ENCODE assay signal across 20 mouse cellular contexts in the genomic region with DNA sequence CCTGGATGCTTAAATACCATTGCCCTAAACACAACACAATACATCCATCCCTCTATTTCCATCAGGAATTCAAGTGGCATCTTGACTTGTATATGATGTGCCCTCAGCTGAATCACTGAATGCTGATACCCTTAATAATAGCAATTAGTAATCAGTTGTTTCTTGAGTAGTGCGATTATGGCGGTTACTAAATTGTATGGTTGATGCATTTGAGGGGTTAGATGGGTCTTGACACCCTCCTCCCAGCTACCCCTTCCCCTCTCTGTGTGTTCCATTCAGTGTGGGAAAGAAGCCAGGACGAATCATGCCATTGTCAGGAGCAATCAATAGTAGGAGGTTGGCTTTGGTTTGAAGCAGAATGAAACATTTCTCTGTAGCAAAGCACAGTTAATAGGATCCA. TPM values are rescaled to one million over a fixed set of nuclear protein-coding genes. Genes with fewer than 3 reads are reported as not detected.
A peak's percentile ranks its signal among the peaks of the same experiment; 100 is the strongest.
DNase-seq lines count a peak whose midpoint lies in the region; ATAC-seq and TF ChIP-seq lines count a peak whose summit lies in the region.
"Had no signal": no experiment of that assay in that cellular context is flagged by ENCODE, and none has a peak within 500 bp of the region (broad histone marks: within the 10 kb centered on the region; RNA-seq: fewer than 3 reads in every experiment).

No protein-coding gene starts in this region.

- DNase-seq in forebrain, embryonic 11.5 days (ENCODE audit: low spot score) = no peak
- peak; percentile 75 for DNase-seq in brain, embryonic 14.5 days (ENCODE audit: low read depth)
- DNase-seq in forebrain, postnatal 0 days = peak; percentile 29
- DNase-seq: adrenal gland, adult 2 months; adrenal gland, postnatal 10 days; adrenal gland, postnatal 25 days; cerebellum, adult 11-12 months; cerebellum, adult 2 months; cerebellum, adult 9-10 months; cerebellum, postnatal 10 days; cerebellum, postnatal 25 days had no signal

- H3K27ac ChIP-seq in forebrain, embryonic 13.5 days = no peak overlapping the region; the same call in 1 of the 2 replicates
- no peak overlapping the region for H3K27ac ChIP-seq in forebrain, embryonic 11.5 days (ENCODE audit: low read depth, low read length)
- no peak overlapping the region; the same call in 1 of the 2 replicates for H3K27ac ChIP-seq in forebrain, embryonic 15.5 days (replicated peaks)
- H3K27ac ChIP-seq in forebrain, embryonic 12.5 days = no peak overlapping the region
- H3K27ac ChIP-seq in forebrain, postnatal 0 days (ENCODE audit: low read depth, low read length) = no peak overlapping the region
- H3K27ac ChIP-seq in neural tube, embryonic 15.5 days (replicated peaks) = no peak overlapping the region
- H3K27ac ChIP-seq: embryonic facial prominence, embryonic 10.5 days; embryonic facial prominence, embryonic 12.5 days had no signal

- 0 out of 2 replicates have a peak, but pooled peaks cover 12% of the 10 kb centered on the region for H3K4me1 ChIP-seq in forebrain, embryonic 13.5 days
- no peaks in the 10 kb centered on the region for H3K4me1 ChIP-seq in forebrain, embryonic 11.5 days (replicated peaks; ENCODE audit: control insufficient read depth, insufficient read depth, low read length)
- H3K4me1 ChIP-seq in forebrain, embryonic 15.5 days = peaks cover 21% of the 10 kb centered on the region
- H3K4me1 ChIP-seq in forebrain, embryonic 12.5 days = no peaks in the 10 kb centered on the region
- H3K4me1 ChIP-seq in forebrain, postnatal 0 days (ENCODE audit: insufficient read depth) = 0 out of 2 replicates have a peak, but pooled peaks cover 4% of the 10 kb centered on the region
- peaks cover 8% of the 10 kb centered on the region; the same call in 1 of the 2 replicates for H3K4me1 ChIP-seq in neural tube, embryonic 15.5 days
- H3K4me1 ChIP-seq: embryonic facial prominence, embryonic 10.5 days; embryonic facial prominence, embryonic 12.5 days had no signal

- no peak overlapping the region for H3K9ac ChIP-seq in forebrain, embryonic 13.5 days
- H3K9ac ChIP-seq in forebrain, embryonic 11.5 days (ENCODE audit: low read length) = no peak overlapping the region
- H3K9ac ChIP-seq in forebrain, embryonic 15.5 days (replicated peaks) = no peak overlapping the region
- no peak overlapping the region for H3K9ac ChIP-seq in forebrain, embryonic 12.5 days
- H3K9ac ChIP-seq in forebrain, postnatal 0 days = no peak overlapping the region
- H3K9ac ChIP-seq in neural tube, embryonic 15.5 days (replicated peaks) = no peak overlapping the region
- H3K9ac ChIP-seq: embryonic facial prominence, embryonic 12.5 days had no signal

- no peak overlapping the region for H3K4me3 ChIP-seq in forebrain, embryonic 13.5 days
- no peak overlapping the region for H3K4me3 ChIP-seq in forebrain, embryonic 11.5 days (ENCODE audit: low read depth, low read length)
- no peak overlapping the region for H3K4me3 ChIP-seq in forebrain, embryonic 15.5 days
- no peak overlapping the region for H3K4me3 ChIP-seq in forebrain, embryonic 12.5 days (replicated peaks)
- H3K4me3 ChIP-seq in forebrain, postnatal 0 days (ENCODE audit: low read depth, low read length) = no peak overlapping the region
- H3K4me3 ChIP-seq in neural tube, embryonic 15.5 days (replicated peaks) = no peak overlapping the region
- H3K4me3 ChIP-seq: embryonic facial prominence, embryonic 10.5 days; embryonic facial prominence, embryonic 12.5 days had no signal

- peak; percentile 54; the same call in 1 of the 2 replicates for ATAC-seq in forebrain, embryonic 13.5 days
- no peak for ATAC-seq in forebrain, embryonic 11.5 days (replicated peaks; ENCODE audit: low FRiP score)
- ATAC-seq in forebrain, embryonic 15.5 days (replicated peaks) = peak; percentile 7; the same call in 1 of the 2 replicates
- ATAC-seq in forebrain, embryonic 12.5 days (ENCODE audit: low FRiP score) = no peak
- peak; percentile 55; the same call in 1 of the 2 replicates for ATAC-seq in forebrain, postnatal 0 days
- no peak for ATAC-seq in neural tube, embryonic 15.5 days (ENCODE audit: low FRiP score)

- 62% methylated on average over 3 of the region's 3 CpGs for WGBS in forebrain, embryonic 13.5 days
- WGBS in forebrain, embryonic 11.5 days = 73% methylated on average over 3 of the region's 3 CpGs
- WGBS in forebrain, embryonic 15.5 days = 52% methylated on average over 3 of the region's 3 CpGs
- WGBS in forebrain, embryonic 12.5 days = 49% methylated on average over 3 of the region's 3 CpGs
- 50% methylated on average over 3 of the region's 3 CpGs for WGBS in forebrain, postnatal 0 days
- WGBS in neural tube, embryonic 15.5 days = 80% methylated on average over 3 of the region's 3 CpGs

- H3K9me3 ChIP-seq in forebrain, embryonic 13.5 days (replicated peaks) = no peaks in the 10 kb centered on the region
- H3K9me3 ChIP-seq in forebrain, embryonic 11.5 days (ENCODE audit: control insufficient read depth, low read length) = no peaks in the 10 kb centered on the region
- H3K9me3 ChIP-seq in forebrain, embryonic 15.5 days = no peaks in the 10 kb centered on the region
- H3K9me3 ChIP-seq in forebrain, embryonic 12.5 days = no peaks in the 10 kb centered on the region
- H3K9me3 ChIP-seq in forebrain, postnatal 0 days (ENCODE audit: low read length) = no peaks in the 10 kb centered on the region
- H3K9me3 ChIP-seq in neural tube, embryonic 15.5 days (replicated peaks) = no peaks in the 10 kb centered on the region
- H3K9me3 ChIP-seq: embryonic facial prominence, embryonic 12.5 days had no signal

- no peak for TF ChIP-seq CTCF in brain, embryonic 14.5 days (IDR thresholded peaks at IDR 0.05; ENCODE audit: borderline replicate concordance, extremely low read depth, insufficient read depth, insufficient read length)
- TF ChIP-seq CTCF in forebrain, postnatal 0 days (IDR thresholded peaks at IDR 0.05; ENCODE audit: low read depth) = no peak

- H3K36me3 ChIP-seq in forebrain, embryonic 13.5 days (ENCODE audit: poor library complexity, severe bottlenecking) = no peaks in the 10 kb centered on the region
- H3K36me3 ChIP-seq in forebrain, embryonic 11.5 days (ENCODE audit: control insufficient read depth, insufficient read depth, low read length) = no peaks in the 10 kb centered on the region
- no peaks in the 10 kb centered on the region for H3K36me3 ChIP-seq in forebrain, embryonic 15.5 days
- no peaks in the 10 kb centered on the region for H3K36me3 ChIP-seq in forebrain, embryonic 12.5 days (replicated peaks)
- H3K36me3 ChIP-seq in forebrain, postnatal 0 days (ENCODE audit: insufficient read depth) = no peaks in the 10 kb centered on the region
- H3K36me3 ChIP-seq in neural tube, embryonic 15.5 days = no peaks in the 10 kb centered on the region
- H3K36me3 ChIP-seq: embryonic facial prominence, embryonic 10.5 days; embryonic facial prominence, embryonic 12.5 days had no signal

- no peak for TF ChIP-seq POLR2A in brain, embryonic 14.5 days (IDR thresholded peaks at IDR 0.05; ENCODE audit: borderline replicate concordance, extremely low read depth, insufficient read depth, insufficient read length, poor library complexity, severe bottlenecking)

- no peak overlapping the region for H3K4me2 ChIP-seq in forebrain, embryonic 13.5 days
- no peak overlapping the region for H3K4me2 ChIP-seq in forebrain, embryonic 11.5 days (ENCODE audit: low read depth, low read length, severe bottlenecking)
- H3K4me2 ChIP-seq in forebrain, embryonic 15.5 days (replicated peaks) = no peak overlapping the region
- H3K4me2 ChIP-seq in forebrain, embryonic 12.5 days = no peak overlapping the region
- no peak overlapping the region for H3K4me2 ChIP-seq in forebrain, postnatal 0 days (ENCODE audit: low read depth)
- no peak overlapping the region for H3K4me2 ChIP-seq in neural tube, embryonic 15.5 days
- H3K4me2 ChIP-seq: embryonic facial prominence, embryonic 12.5 days had no signal

- H3K27me3 ChIP-seq in forebrain, embryonic 13.5 days = peaks cover 14% of the 10 kb centered on the region
- H3K27me3 ChIP-seq in forebrain, embryonic 11.5 days (ENCODE audit: control insufficient read depth, insufficient read depth, low read length) = no peaks in the 10 kb centered on the region
- no peaks in the 10 kb centered on the region for H3K27me3 ChIP-seq in forebrain, embryonic 15.5 days
- peaks cover 33% of the 10 kb centered on the region for H3K27me3 ChIP-seq in forebrain, embryonic 12.5 days
- H3K27me3 ChIP-seq in forebrain, postnatal 0 days (ENCODE audit: insufficient read depth, low read length) = no peaks in the 10 kb centered on the region
- H3K27me3 ChIP-seq in neural tube, embryonic 15.5 days (replicated peaks) = no peaks in the 10 kb centered on the region

RNA-seq across cellular contexts. Expression of gene Asb18, which starts 5.3 kb away (rescaled TPM):
- polyA plus RNA-seq in forebrain, embryonic 13.5 days (2015; fragmentation: Nextera tagmentation; extraction: Ambion mirVana) = 0.14 and 0.19 TPM in 2 replicates
- polyA plus RNA-seq in forebrain, embryonic 11.5 days (2014; fragmentation: Nextera tagmentation; extraction: Ambion mirVana) = not detected in 2 replicates
- 0.19 and 0.31 TPM in 2 replicates for polyA plus RNA-seq in forebrain, embryonic 15.5 days (2015; fragmentation: Nextera tagmentation; extraction: Ambion mirVana)
- polyA plus RNA-seq in forebrain, embryonic 12.5 days (2016; fragmentation: Nextera tagmentation; extraction: Ambion mirVana) = 0.17 and 0.44 TPM in 2 replicates
- 0.25 and 0.59 TPM in 2 replicates for polyA plus RNA-seq in brain, embryonic 14.5 days (2012; rRNA removed)
- total RNA-seq in forebrain, postnatal 0 days (2014; rRNA removed) = 0.54 and 1.4 TPM in 2 replicates
- 0.13 and 0.33 TPM in 2 replicates for polyA plus RNA-seq in forebrain, postnatal 0 days (2015; fragmentation: Nextera tagmentation; extraction: Ambion mirVana)
- 0.64 and 0.72 TPM in 2 replicates for polyA plus RNA-seq in neural tube, embryonic 15.5 days (2015; fragmentation: Nextera tagmentation; extraction: Ambion mirVana)
- total RNA-seq: adrenal gland, adult 2 months; adrenal gland, postnatal 25 days; ES-E14; MEL had no signal
- polyA plus RNA-seq: adrenal gland, adult 2 months; C2C12 had no signal

Comparison
In these comparisons a context has a peak if more than half of its experiments do, and no peak if none do; other contexts are left out.
1. ATAC-seq: peak in forebrain, embryonic 13.5 days (single experiment), forebrain, embryonic 15.5 days (single experiment) and forebrain, postnatal 0 days (single experiment); none in forebrain, embryonic 11.5 days (single experiment), forebrain, embryonic 12.5 days (single experiment) and neural tube, embryonic 15.5 days (single experiment).